Mouse (Mus musculus) intestine, postnatal 0 days (tissue): ENCODE measurements around the gene Anapc10. TPM values are rescaled to one million over a fixed set of nuclear protein-coding genes. Genes with fewer than 3 reads are reported as not detected.

Experiments
- ATAC-seq: fragments of 200-750 bp; cut with Nextera tagmentation; 2 replicates; pipeline ENCODE4 v1.8.0; 2017; ENCODE audit warnings: mild to moderate bottlenecking, moderate TSS enrichment, moderate library complexity
- H3K27ac ChIP-seq: fragments of 300-500 bp; sonication (generic); 2 replicates; pipeline ENCODE4 v1.5.1; 2014; ENCODE audit warnings: mild to moderate bottlenecking, low read depth, low read length, moderate library complexity
- H3K27me3 ChIP-seq: fragments of 300-500 bp; sonication (generic); replicated peaks from 2 replicates; pipeline ENCODE4 v1.6.1; 2014; ENCODE audit warnings: low read length, mixed read lengths; ENCODE audit not compliant: control insufficient read depth, insufficient read depth
- H3K36me3 ChIP-seq: fragments of 300-500 bp; sonication (generic); 2 replicates; pipeline ENCODE4 v1.6.1; 2014; ENCODE audit warnings: mild to moderate bottlenecking, moderate library complexity; ENCODE audit not compliant: control insufficient read depth, insufficient read depth
- H3K4me1 ChIP-seq: fragments of 300-500 bp; sonication (generic); replicated peaks from 2 replicates; pipeline ENCODE4 v1.6.1; 2014; ENCODE audit warnings: antibody characterized with exemption, low read length, mixed read lengths; ENCODE audit not compliant: control insufficient read depth, insufficient read depth
- H3K4me2 ChIP-seq: fragments of 300-500 bp; sonication (generic); replicated peaks from 2 replicates; pipeline ENCODE4 v1.6.1; 2014; ENCODE audit warnings: low read depth, mild to moderate bottlenecking, moderate library complexity
- H3K4me3 ChIP-seq: fragments of 300-500 bp; sonication (generic); 2 replicates; pipeline ENCODE4 v1.5.1; 2014; ENCODE audit warnings: low read depth, low read length
- H3K9ac ChIP-seq: fragments of 300-500 bp; sonication (generic); 2 replicates; pipeline ENCODE4 v1.6.1; 2014; ENCODE audit warnings: mild to moderate bottlenecking, low read depth, low read length
- H3K9me3 ChIP-seq: fragments of 300-500 bp; sonication (generic); 2 replicates; pipeline ENCODE4 v1.6.1; 2016; ENCODE audit warnings: mixed run types; ENCODE audit not compliant: control insufficient read depth
- CTCF ChIP-seq: sonication (generic); IDR thresholded peaks from 2 replicates; pipeline ENCODE4 v1.5.1; 2016; ENCODE audit warnings: low read depth, mild to moderate bottlenecking, control low read depth, antibody characterized with exemption, moderate library complexity
- WGBS: fragments of 180-500 bp; shearing (Covaris S2); extraction: QIAGEN DNeasy Blood & Tissue Kit; methylation state at CpG from one replicate; pipeline ENCODE4 v1.1.7; 2014; 5-methylcytosine and 5-hydroxymethylcytosine counted together
- polyA plus RNA-seq: library from polyadenylated mRNA; unstranded; fragments of >200 nt; fragmentation: Nextera tagmentation; extraction: Ambion mirVana; gene quantifications from 2 replicates; pipeline ENCODE4 v1.2.1, GENCODE M21; 2015

Anapc10 gene
- polyA plus RNA-seq, 1 experiment from 2014 or later, result 26.5 TPM

- no peak for TF ChIP-seq CTCF
- Histone ChIP-seq H3K4me2 (no peak overlapping the region), H3K27ac (no peak overlapping the region), H3K9me3 (no peaks in the 10 kb centered on the region), H3K27me3 (no peaks in the 10 kb centered on the region), H3K36me3 (no peaks in the 10 kb centered on the region), H3K4me1 (no peaks in the 10 kb centered on the region), H3K4me3 (no peak overlapping the region), H3K9ac (no peak overlapping the region)
- no peak for ATAC-seq
- WGBS, result 23% methylated on average over 6 of the region's 6 CpGs
Observed at GRCm38 (mm10) chr8:79806971-79807370, 95.4 kb downstream of the Anapc10 start.

- Histone ChIP-seq H3K9ac (no peak overlapping the region), H3K4me3 (no peak overlapping the region), H3K9me3 (no peaks in the 10 kb centered on the region), H3K4me1 (no peaks in the 10 kb centered on the region), H3K4me2 (no peak overlapping the region), H3K27me3 (no peaks in the 10 kb centered on the region), H3K27ac (no peak overlapping the region), H3K36me3 (no peaks in the 10 kb centered on the region)
- ATAC-seq, result no peak
- 84% methylated on average over 5 of the region's 5 CpGs for WGBS
- TF ChIP-seq CTCF, result no peak
Observed at GRCm38 (mm10) chr8:79826534-79826933, 114.9 kb downstream of the Anapc10 start.

Other genes starting within 250 kb of the Anapc10 start
- 6.0 and 6.3 TPM in 2 replicates for gene Otud4, start 72.2 kb upstream of the Anapc10 start, polyA plus RNA-seq
- gene Abce1, start 80 bp upstream of the Anapc10 start, polyA plus RNA-seq, result 23.9 and 25.3 TPM in 2 replicates